Mouse (Mus musculus): ENCODE data around the gene Camp.
A peak's percentile ranks its signal among the peaks of the same experiment; 100 is the strongest.

The Camp gene

DNA sequence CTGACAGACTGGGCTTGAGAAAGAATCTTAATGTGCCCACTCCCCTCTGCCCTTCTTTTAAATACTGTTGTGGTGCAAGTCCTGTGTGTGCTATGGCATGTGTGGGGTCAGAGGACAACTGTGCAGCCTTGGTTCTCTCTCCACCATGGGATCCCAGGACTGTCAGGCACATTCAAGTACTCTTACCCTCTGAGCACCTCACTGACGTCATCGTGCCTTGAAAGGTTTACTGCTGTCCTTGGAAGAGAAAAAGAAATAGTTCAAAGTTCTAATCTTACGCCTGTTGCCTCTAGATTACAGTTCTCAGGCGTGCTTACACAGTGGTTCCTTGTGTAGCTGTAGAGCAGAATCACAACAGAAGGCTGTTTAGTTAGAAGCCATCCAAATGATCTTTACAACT, 36.8 kb upstream of the Camp start:
- Histone ChIP-seq H3K4me1 (replicated peaks; ENCODE audit: low read depth, low read length) (peaks cover 46% of the 10 kb centered on the region), H3K4me3 (replicated peaks; ENCODE audit: low read length) (no peak overlapping the region)
- no peak for TF ChIP-seq POU5F1 (IDR thresholded peaks at IDR 0.05; ENCODE audit: borderline replicate concordance, low read length)
- TF ChIP-seq NANOG (IDR thresholded peaks at IDR 0.05; ENCODE audit: borderline replicate concordance, low read length) = no peak
- TF ChIP-seq CTCF (conservative IDR thresholded peaks at IDR 0.05; ENCODE audit: low read length) = no peak

DNA sequence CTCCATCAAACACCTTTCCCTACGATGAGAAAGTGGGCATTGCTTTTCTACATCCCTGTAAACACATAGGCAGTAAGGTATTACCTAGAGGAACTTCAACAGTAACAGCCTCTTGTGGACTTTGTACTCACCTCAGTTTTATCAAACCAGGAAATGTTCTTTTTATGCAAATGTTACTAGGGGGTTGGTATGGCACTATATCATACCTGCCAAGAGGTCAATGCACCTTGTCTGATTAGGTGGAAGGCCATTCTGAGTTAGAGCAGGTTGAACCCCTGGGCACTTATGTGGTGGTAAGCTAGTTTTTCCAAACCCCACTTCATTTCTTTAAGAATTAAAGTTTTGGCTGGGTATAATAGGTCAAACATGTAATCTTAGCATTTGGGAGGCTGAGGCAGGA, 29.9 kb upstream of the Camp start:
- TF ChIP-seq NANOG (IDR thresholded peaks at IDR 0.05; ENCODE audit: borderline replicate concordance, low read length) = no peak
- TF ChIP-seq CTCF (conservative IDR thresholded peaks at IDR 0.05; ENCODE audit: low read length) = no peak
- no peak for TF ChIP-seq POU5F1 (IDR thresholded peaks at IDR 0.05; ENCODE audit: borderline replicate concordance, low read length)
- peaks cover 54% of the 10 kb centered on the region for H3K4me1 ChIP-seq (replicated peaks; ENCODE audit: low read depth, low read length)
- H3K27me3 ChIP-seq (ENCODE audit: insufficient read depth, low read length) = no peaks in the 10 kb centered on the region
- no peak overlapping the region for H3K4me3 ChIP-seq (replicated peaks; ENCODE audit: low read length)
- peaks cover 77% of the 10 kb centered on the region for H3K36me3 ChIP-seq (ENCODE audit: insufficient read depth, low read length)
- H3K9me3 ChIP-seq (ENCODE audit: low read length) = no peaks in the 10 kb centered on the region

More for the DNA sequence above, 36.8 kb upstream of the Camp start:
- Histone ChIP-seq H3K9me3 (ENCODE audit: low read length) (no peaks in the 10 kb centered on the region), H3K27me3 (ENCODE audit: insufficient read depth, low read length) (no peaks in the 10 kb centered on the region), H3K36me3 (ENCODE audit: insufficient read depth, low read length) (peaks cover 100% of the 10 kb centered on the region)

- H3K27me3 ChIP-seq (ENCODE audit: insufficient read depth, low read length) = no peaks in the 10 kb centered on the region
- peak overlapping the region; percentile 98 for H3K4me3 ChIP-seq (replicated peaks; ENCODE audit: low read length)
- peaks cover 61% of the 10 kb centered on the region for H3K36me3 ChIP-seq (ENCODE audit: insufficient read depth, low read length)
- TF ChIP-seq NANOG (IDR thresholded peaks at IDR 0.05; ENCODE audit: borderline replicate concordance, low read length) = no peak
- no peak for TF ChIP-seq POU5F1 (IDR thresholded peaks at IDR 0.05; ENCODE audit: borderline replicate concordance, low read length)
- TF ChIP-seq CTCF (conservative IDR thresholded peaks at IDR 0.05; ENCODE audit: low read length) = no peak
- no peaks in the 10 kb centered on the region for H3K9me3 ChIP-seq (ENCODE audit: low read length)
- H3K4me1 ChIP-seq (replicated peaks; ENCODE audit: low read depth, low read length) = peaks cover 58% of the 10 kb centered on the region
Measured at GRCm38 (mm10) chr9:109877666-109878065, 28.2 kb upstream of the Camp start.

DNA sequence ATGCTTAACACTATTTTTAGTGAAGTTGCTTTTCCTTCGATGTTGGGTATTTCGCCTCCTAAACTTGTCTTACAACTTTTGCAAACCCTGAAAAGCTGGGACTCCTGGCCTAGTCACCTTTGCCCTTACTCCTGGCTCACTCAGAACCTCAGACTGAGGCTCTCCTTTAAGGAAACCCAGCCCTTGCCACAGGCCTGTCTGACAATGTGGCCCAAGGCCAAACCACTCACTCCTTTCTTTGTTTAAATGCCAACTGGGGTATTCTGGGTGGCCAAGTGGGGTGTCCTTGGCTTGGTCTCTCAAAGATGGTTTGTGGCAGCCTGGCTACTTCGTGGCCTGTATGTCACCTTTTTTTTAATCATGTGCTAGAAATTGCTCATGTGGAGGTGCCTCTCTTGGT, 27.3 kb upstream of the Camp start:
- no peaks in the 10 kb centered on the region for H3K27me3 ChIP-seq (ENCODE audit: insufficient read depth, low read length)
- H3K4me1 ChIP-seq (replicated peaks; ENCODE audit: low read depth, low read length) = peaks cover 67% of the 10 kb centered on the region
- H3K9me3 ChIP-seq (ENCODE audit: low read length) = no peaks in the 10 kb centered on the region
- no peak for TF ChIP-seq POU5F1 (IDR thresholded peaks at IDR 0.05; ENCODE audit: borderline replicate concordance, low read length)
- TF ChIP-seq NANOG (IDR thresholded peaks at IDR 0.05; ENCODE audit: borderline replicate concordance, low read length) = 0 out of 2 replicates have a peak, but pooled peaks have one; percentile 28
- peak overlapping the region; percentile 98 for H3K4me3 ChIP-seq (replicated peaks; ENCODE audit: low read length)
- peaks cover 52% of the 10 kb centered on the region for H3K36me3 ChIP-seq (ENCODE audit: insufficient read depth, low read length)

GRCm38 (mm10) chr9:109875695-109876601, 26.5 kb upstream of the Camp start:
- H3K36me3 ChIP-seq (ENCODE audit: insufficient read depth, low read length) = peaks cover 44% of the 10 kb centered on the region
- no peaks in the 10 kb centered on the region for H3K27me3 ChIP-seq (ENCODE audit: insufficient read depth, low read length)
- peaks cover 75% of the 10 kb centered on the region for H3K4me1 ChIP-seq (replicated peaks; ENCODE audit: low read depth, low read length)
- no peaks in the 10 kb centered on the region for H3K9me3 ChIP-seq (ENCODE audit: low read length)
- TF ChIP-seq POU5F1 (IDR thresholded peaks at IDR 0.05; ENCODE audit: borderline replicate concordance, low read length) = no peak
- TF ChIP-seq CTCF (conservative IDR thresholded peaks at IDR 0.05; ENCODE audit: low read length) = no peak
- TF ChIP-seq NANOG (IDR thresholded peaks at IDR 0.05; ENCODE audit: borderline replicate concordance, low read length) = no peak
- H3K4me3 ChIP-seq (replicated peaks; ENCODE audit: low read length) = peak overlapping the region; percentile 98

GRCm38 (mm10) chr9:109874797-109875691, 25.6 kb upstream of the Camp start, which contains the start of gene Cdc25a:
Gene Cdc25a (plus strand): TSS chr9:109875579.
- Histone ChIP-seq H3K27me3 (ENCODE audit: insufficient read depth, low read length) (no peaks in the 10 kb centered on the region), H3K9me3 (ENCODE audit: low read length) (no peaks in the 10 kb centered on the region), H3K4me3 (replicated peaks; ENCODE audit: low read length) (peak within 1 kb of the TSS; percentile 98), H3K36me3 (ENCODE audit: insufficient read depth, low read length) (peaks cover 35% of the 10 kb centered on the region), H3K4me1 (replicated peaks; ENCODE audit: low read depth, low read length) (peaks cover 78% of the 10 kb centered on the region)
- TF ChIP-seq CTCF (conservative IDR thresholded peaks at IDR 0.05; ENCODE audit: low read length) = 0 out of 2 replicates have a peak, but pooled peaks have one; percentile 25
- no peak for TF ChIP-seq POU5F1 (IDR thresholded peaks at IDR 0.05; ENCODE audit: borderline replicate concordance, low read length)
- TF ChIP-seq NANOG (IDR thresholded peaks at IDR 0.05; ENCODE audit: borderline replicate concordance, low read length) = no peak

GRCm38 (mm10) chr9:109870983-109871572, 21.7 kb upstream of the Camp start:
- TF ChIP-seq POU5F1 (IDR thresholded peaks at IDR 0.05; ENCODE audit: borderline replicate concordance, low read length) (no peak), CTCF (conservative IDR thresholded peaks at IDR 0.05; ENCODE audit: low read length) (no peak), NANOG (IDR thresholded peaks at IDR 0.05; ENCODE audit: borderline replicate concordance, low read length) (no peak)
- Histone ChIP-seq H3K27me3 (ENCODE audit: insufficient read depth, low read length) (peaks cover 3% of the 10 kb centered on the region; the same call in 1 of the 2 replicates), H3K9me3 (ENCODE audit: low read length) (no peaks in the 10 kb centered on the region), H3K4me3 (replicated peaks; ENCODE audit: low read length) (no peak overlapping the region), H3K36me3 (ENCODE audit: insufficient read depth, low read length) (no peaks in the 10 kb centered on the region), H3K4me1 (replicated peaks; ENCODE audit: low read depth, low read length) (peaks cover 42% of the 10 kb centered on the region)

DNA sequence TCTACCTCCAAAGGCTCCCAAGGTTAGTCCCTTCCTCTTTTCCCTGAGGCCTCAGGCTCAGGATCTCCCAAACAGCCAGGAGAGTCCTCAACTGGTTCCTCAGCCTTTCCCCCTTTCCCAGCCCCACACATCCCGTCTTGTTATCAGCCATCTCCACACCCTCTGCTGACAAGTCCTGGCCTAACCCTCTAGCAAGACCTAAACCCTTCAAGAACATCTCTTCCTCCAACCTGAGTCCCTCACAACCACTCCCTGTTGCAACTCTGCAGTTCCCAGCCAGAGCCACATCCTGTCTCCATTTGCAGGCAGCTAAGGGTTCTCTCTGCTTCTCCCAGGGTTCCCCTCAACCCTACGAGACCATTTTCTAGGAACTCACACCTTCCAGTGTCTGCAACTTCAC, 16.8 kb upstream of the Camp start:
- Histone ChIP-seq H3K27me3 (ENCODE audit: insufficient read depth, low read length) (peaks cover 24% of the 10 kb centered on the region), H3K36me3 (ENCODE audit: insufficient read depth, low read length) (no peaks in the 10 kb centered on the region), H3K4me1 (replicated peaks; ENCODE audit: low read depth, low read length) (peaks cover 15% of the 10 kb centered on the region), H3K9me3 (ENCODE audit: low read length) (no peaks in the 10 kb centered on the region), H3K4me3 (replicated peaks; ENCODE audit: low read length) (no peak overlapping the region)
- TF ChIP-seq CTCF (conservative IDR thresholded peaks at IDR 0.05; ENCODE audit: low read length) (no peak), NANOG (IDR thresholded peaks at IDR 0.05; ENCODE audit: borderline replicate concordance, low read length) (no peak), POU5F1 (IDR thresholded peaks at IDR 0.05; ENCODE audit: borderline replicate concordance, low read length) (no peak)
